Mouse (Mus musculus) forebrain, embryonic 11.5 days (tissue): ENCODE data around the gene Krtap6-5. TPM values are rescaled to one million over a fixed set of nuclear protein-coding genes. Genes with fewer than 3 reads are reported as not detected.
"Not testable (repeated sequence)": the region's sequence is repeated elsewhere in the genome, so short reads cannot be mapped to it uniquely, and the experiment has no call there.

Experiments
- ATAC-seq: fragments of 200-750 bp; cut with Nextera tagmentation; replicated peaks from 2 replicates; pipeline ENCODE4 v1.8.0; 2017; ENCODE audit warnings: moderate TSS enrichment; ENCODE audit not compliant: low FRiP score
- DNase-seq: peaks from one replicate; pipeline ENCODE4 v3.0.0-alpha.2; 2017; ENCODE audit warnings: low spot score
- H3K27ac ChIP-seq: fragments of 300-500 bp; sonication (generic); 2 replicates; pipeline ENCODE4 v1.5.1; 2014; ENCODE audit warnings: low read depth, low read length
- H3K27me3 ChIP-seq: fragments of 300-500 bp; sonication (generic); 2 replicates; pipeline ENCODE4 v1.6.1; 2014; ENCODE audit warnings: mild to moderate bottlenecking, low read length, mixed read lengths; ENCODE audit not compliant: control insufficient read depth, insufficient read depth
- H3K36me3 ChIP-seq: fragments of 300-500 bp; sonication (generic); 2 replicates; pipeline ENCODE4 v1.6.1; 2014; ENCODE audit warnings: mild to moderate bottlenecking, low read length, moderate library complexity, mixed read lengths; ENCODE audit not compliant: control insufficient read depth, insufficient read depth
- H3K4me1 ChIP-seq: fragments of 300-500 bp; sonication (generic); replicated peaks from 2 replicates; pipeline ENCODE4 v1.6.1; 2014; ENCODE audit warnings: low read length, mixed read lengths; ENCODE audit not compliant: control insufficient read depth, insufficient read depth
- H3K4me2 ChIP-seq: fragments of 300-500 bp; sonication (generic); 2 replicates; pipeline ENCODE4 v1.6.1; 2014; ENCODE audit warnings: low read depth, mild to moderate bottlenecking, low read length, moderate library complexity, mixed read lengths; ENCODE audit not compliant: severe bottlenecking
- H3K4me3 ChIP-seq: fragments of 300-500 bp; sonication (generic); 2 replicates; pipeline ENCODE4 v1.5.1; 2014; ENCODE audit warnings: low read depth, low read length
- H3K9ac ChIP-seq: fragments of 300-500 bp; sonication (generic); 2 replicates; pipeline ENCODE4 v1.6.1; 2014; ENCODE audit warnings: low read length
- H3K9me3 ChIP-seq: fragments of 300-500 bp; sonication (generic); 2 replicates; pipeline ENCODE4 v1.6.1; 2016; ENCODE audit warnings: low read length, mixed read lengths; ENCODE audit not compliant: control insufficient read depth
- WGBS: fragments of 180-500 bp; shearing (Covaris S2); extraction: QIAGEN DNeasy Blood & Tissue Kit; methylation state at CpG from one replicate; pipeline ENCODE4 v1.1.7; 2014; 5-methylcytosine and 5-hydroxymethylcytosine counted together
- polyA plus RNA-seq: library from polyadenylated mRNA; unstranded; fragments of >200 nt; fragmentation: Nextera tagmentation; extraction: Ambion mirVana; gene quantifications from 2 replicates; pipeline ENCODE4 v1.2.1, GENCODE M21; 2014

Gene Krtap6-5
- polyA plus RNA-seq: not detected in 2 replicates

DNA sequence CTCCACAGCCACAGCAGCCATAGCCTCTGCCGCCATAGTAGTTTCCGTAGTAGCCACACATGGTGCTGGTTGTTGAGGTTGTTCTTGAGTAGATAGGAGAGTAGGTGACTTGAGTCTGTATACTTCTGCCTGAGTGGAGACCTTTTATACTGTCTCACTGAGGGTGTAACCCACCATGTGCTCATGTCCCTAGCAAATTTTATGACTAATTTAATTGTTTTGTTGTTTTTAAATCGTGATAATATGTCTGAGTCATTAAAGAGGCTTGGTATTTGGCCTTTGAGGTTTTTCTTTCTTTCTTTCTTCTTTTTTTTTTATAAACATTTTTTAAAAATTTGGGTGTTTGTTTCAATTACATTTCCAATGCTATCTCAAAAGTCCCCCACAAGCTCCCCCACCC, at the start of gene Krtap6-5:
Gene Krtap6-5 (minus strand): TSS at position 101 of the 400 bp plus-strand sequence.
- ATAC-seq (no peak), DNase-seq (no peak)
- H3K9me3 ChIP-seq: no peaks in the 10 kb centered on the region
- H3K9ac ChIP-seq: no peak within 1 kb of the TSS
- H3K27ac ChIP-seq: no peak within 1 kb of the TSS
- no peak within 1 kb of the TSS for H3K4me3 ChIP-seq
- H3K4me1 ChIP-seq: no peaks in the 10 kb centered on the region
- no peak within 1 kb of the TSS for H3K4me2 ChIP-seq
- H3K36me3 ChIP-seq: no peaks in the 10 kb centered on the region
- H3K27me3 ChIP-seq: no peaks in the 10 kb centered on the region
- 93% methylated on average over 3 of the region's 3 CpGs for WGBS

GRCm38 (mm10) chr16:89071041-89071440, 23.4 kb upstream of the Krtap6-5 start:
- 72% methylated on average over 2 of the region's 2 CpGs for WGBS
- not testable (repeated sequence) for H3K9ac ChIP-seq, ATAC-seq, H3K27ac ChIP-seq, H3K9me3 ChIP-seq, H3K4me3 ChIP-seq, H3K36me3 ChIP-seq, H3K4me1 ChIP-seq, H3K4me2 ChIP-seq, H3K27me3 ChIP-seq
- peak; percentile 53 for DNase-seq

DNA sequence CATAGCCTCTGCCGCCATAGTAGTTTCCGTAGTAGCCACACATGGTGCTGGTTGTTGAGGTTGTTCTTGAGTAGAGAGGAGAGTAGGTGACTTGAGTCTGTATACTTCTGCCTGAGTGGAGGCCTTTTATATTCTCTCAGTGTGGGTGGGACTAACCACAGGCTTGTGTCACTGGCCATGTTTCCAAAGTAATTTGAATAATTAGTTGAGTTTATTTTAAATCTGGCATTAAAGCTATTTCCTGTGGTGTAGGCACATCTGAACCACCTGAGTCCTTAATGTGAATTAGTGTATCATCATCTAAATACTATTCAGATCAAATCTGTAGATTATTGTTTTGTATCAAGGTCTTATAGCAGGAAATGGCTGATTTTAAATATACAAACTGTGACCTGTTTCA, 16.2 kb upstream of the Krtap6-5 start, which contains the start of gene 1110025L11Rik:
Gene 1110025L11Rik (minus strand): TSS at position 101 of the 400 bp plus-strand sequence.
- not testable (repeated sequence) for ATAC-seq, H3K4me3 ChIP-seq, H3K4me2 ChIP-seq, H3K36me3 ChIP-seq, H3K4me1 ChIP-seq, DNase-seq, H3K27ac ChIP-seq, H3K9me3 ChIP-seq, H3K27me3 ChIP-seq, H3K9ac ChIP-seq
- no CpG with 5 or more reads among the region's 2 CpGs for WGBS

- 87% methylated on average over 2 of the region's 4 CpGs for WGBS
- not testable (repeated sequence) for H3K9me3 ChIP-seq, H3K27ac ChIP-seq
These were observed 6.3 kb downstream of the Krtap6-5 start, which contains the start of gene Gm10228 for GRCm38 (mm10) chr16:89041372-89041771. TSS of gene Gm10228 (minus strand) at chr16:89041472.

DNA sequence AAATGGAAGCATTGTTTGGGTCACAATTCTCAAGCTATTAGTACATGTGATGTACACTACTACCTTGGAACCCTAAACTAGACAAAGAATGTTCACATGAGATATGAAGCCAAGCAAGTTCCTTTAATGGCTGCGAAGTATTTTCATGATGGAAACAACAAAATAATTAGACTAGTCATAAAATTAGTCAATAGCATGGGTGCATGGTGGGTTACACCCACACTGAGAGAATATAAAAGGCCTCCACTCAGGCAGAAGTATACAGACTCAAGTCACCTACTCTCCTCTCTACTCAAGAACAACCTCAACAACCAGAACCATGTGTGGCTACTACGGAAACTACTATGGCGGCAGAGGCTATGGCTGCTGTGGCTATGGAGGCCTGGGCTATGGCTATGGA, 16.3 kb downstream of the Krtap6-5 start, which contains the start of gene Krtap6-1:
Gene Krtap6-1 (plus strand): TSS at position 301 of the 400 bp plus-strand sequence.
- not testable (repeated sequence) for DNase-seq, H3K27me3 ChIP-seq, H3K4me2 ChIP-seq, H3K9ac ChIP-seq, H3K36me3 ChIP-seq, H3K4me3 ChIP-seq, ATAC-seq, H3K4me1 ChIP-seq, H3K9me3 ChIP-seq, H3K27ac ChIP-seq
- 89% methylated on average over 3 of the region's 3 CpGs for WGBS

More at GRCm38 (mm10) chr16:89041372-89041771, 6.3 kb downstream of the Krtap6-5 start, which contains the start of gene Gm10228:
- not testable (repeated sequence) for DNase-seq, H3K4me2 ChIP-seq, H3K9ac ChIP-seq, H3K27me3 ChIP-seq, H3K4me3 ChIP-seq, ATAC-seq, H3K4me1 ChIP-seq, H3K36me3 ChIP-seq

DNA sequence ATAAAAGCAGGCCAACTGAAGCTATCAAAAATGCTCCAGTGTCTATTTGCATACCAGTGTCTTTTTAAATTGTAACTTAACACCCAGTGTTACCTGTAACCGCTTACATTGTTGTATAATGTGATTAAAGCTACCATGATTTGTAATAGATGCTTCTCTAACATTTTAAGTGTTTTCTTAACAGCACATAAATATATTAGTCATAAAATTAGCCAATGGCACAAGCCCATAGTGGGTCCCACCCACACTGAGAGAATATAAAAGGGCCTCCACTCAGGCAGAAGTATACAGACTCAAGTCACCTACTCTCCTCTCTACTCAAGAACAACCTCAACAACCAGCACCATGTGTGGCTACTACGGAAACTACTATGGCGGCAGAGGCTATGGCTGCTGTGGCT, 32.7 kb downstream of the Krtap6-5 start, which contains the start of gene Gm10229:
Gene Gm10229 (plus strand): TSS at position 301 of the 400 bp plus-strand sequence.
- not testable (repeated sequence) for H3K4me1 ChIP-seq, H3K36me3 ChIP-seq, H3K9me3 ChIP-seq, H3K9ac ChIP-seq, DNase-seq, H3K4me3 ChIP-seq, ATAC-seq, H3K4me2 ChIP-seq, H3K27me3 ChIP-seq, H3K27ac ChIP-seq
- 80% methylated on average over 1 of the region's 3 CpGs for WGBS

GRCm38 (mm10) chr16:89013973-89014372, 33.7 kb downstream of the Krtap6-5 start:
- Histone ChIP-seq H3K4me1 (no peaks in the 10 kb centered on the region), H3K9ac (no peak overlapping the region), H3K4me2 (no peak overlapping the region), H3K4me3 (no peak overlapping the region), H3K36me3 (no peaks in the 10 kb centered on the region), H3K9me3 (no peaks in the 10 kb centered on the region), H3K27ac (no peak overlapping the region), H3K27me3 (no peaks in the 10 kb centered on the region)
- 96% methylated on average over 3 of the region's 3 CpGs for WGBS
- DNase-seq: no peak
- no peak for ATAC-seq

GRCm38 (mm10) chr16:89010659-89011058, 37.0 kb downstream of the Krtap6-5 start, which contains the start of gene Krtap22-2:
TSS of gene Krtap22-2 (minus strand) at chr16:89010759.
- no peak for ATAC-seq
- Histone ChIP-seq H3K4me1 (no peaks in the 10 kb centered on the region), H3K4me2 (no peak within 1 kb of the TSS), H3K36me3 (no peaks in the 10 kb centered on the region), H3K9me3 (no peaks in the 10 kb centered on the region), H3K27me3 (no peaks in the 10 kb centered on the region), H3K9ac (no peak within 1 kb of the TSS), H3K4me3 (no peak within 1 kb of the TSS), H3K27ac (no peak within 1 kb of the TSS)
- no peak for DNase-seq
- 83% methylated on average over 5 of the region's 5 CpGs for WGBS
